Mouse (Mus musculus) CH12.LX (cell line): ENCODE results near the gene Flad1. TPM values are rescaled to one million over a fixed set of nuclear protein-coding genes. Genes with fewer than 3 reads are reported as not detected.
A peak's percentile ranks its signal among the peaks of the same experiment; 100 is the strongest.

ENCODE experiments used
- DNase-seq: peaks from one replicate; pipeline ENCODE4 v3.0.0-alpha.2; 2013; ENCODE audit errors: extremely low read depth
- H3K27ac ChIP-seq: 2 replicates; pipeline ENCODE4 v1.5.1; 2012; ENCODE audit warnings: low read depth, mild to moderate bottlenecking, control low read depth, moderate library complexity; ENCODE audit not compliant: insufficient read depth
- H3K27me3 ChIP-seq: replicated peaks from 2 replicates; pipeline ENCODE3; 2012; ENCODE audit warnings: inconsistent platforms
- H3K36me3 ChIP-seq, 2 experiments: replicated peaks in 1 of 2; 2 replicates each; pipeline versions ENCODE3 to v1.6.1; 2012; ENCODE audit warnings: inconsistent platforms in 1 of 2, low read length in 1 of 2, mild to moderate bottlenecking in 1 of 2, mixed read lengths in 1 of 2, moderate library complexity in 1 of 2; ENCODE audit not compliant: control insufficient read depth in 1 of 2, insufficient read depth in 1 of 2
- H3K4me1 ChIP-seq, 2 experiments: 2 replicates each; pipeline ENCODE4 v1.6.1; 2012; ENCODE audit warnings: inconsistent platforms in 1 of 2, moderate library complexity in 1 of 2; ENCODE audit not compliant: insufficient read depth in 2 of 2, control insufficient read depth in 1 of 2
- H3K4me2 ChIP-seq: 2 replicates; pipeline ENCODE4 v1.6.1; 2012; ENCODE audit warnings: low read depth, mild to moderate bottlenecking, control low read depth; ENCODE audit not compliant: poor library complexity, insufficient read depth, severe bottlenecking
- H3K4me3 ChIP-seq, 3 experiments: fragments of 150-350 bp in 1 of 3; sonication (generic) in 1 of 3; replicated peaks in 1 of 3; 2 replicates each; pipeline versions ENCODE3 to v1.5.1; 2011 to 2012; ENCODE audit warnings: low read depth in 2 of 3, low read length in 2 of 3, mild to moderate bottlenecking in 2 of 3, moderate library complexity in 2 of 3, control low read depth in 1 of 3, improper control_type of control experiment in 1 of 3, inconsistent platforms in 1 of 3, mixed read lengths in 1 of 3; ENCODE audit not compliant: poor library complexity in 1 of 3
- H3K79me2 ChIP-seq: replicated peaks from 2 replicates; pipeline ENCODE4 v1.6.1; 2012; ENCODE audit warnings: mild to moderate bottlenecking, moderate library complexity; ENCODE audit not compliant: control insufficient read depth, poor library complexity, insufficient read depth, severe bottlenecking; ENCODE audit errors: extremely low read depth
- H3K9ac ChIP-seq: 2 replicates; pipeline ENCODE4 v1.6.1; 2012; ENCODE audit warnings: low read depth, mild to moderate bottlenecking, control low read depth, moderate library complexity; ENCODE audit not compliant: insufficient read depth
- H3K9me3 ChIP-seq: replicated peaks from 2 replicates; pipeline ENCODE3; 2012; ENCODE audit warnings: low read length, inconsistent platforms, mixed read lengths
- BHLHE40 ChIP-seq: IDR thresholded peaks from 2 replicates; pipeline ENCODE4 v1.6.1; 2011; ENCODE audit warnings: mild to moderate bottlenecking, low read depth, low read length, improper control_type of control experiment
- EP300 ChIP-seq: IDR thresholded peaks from 2 replicates; pipeline ENCODE4 v1.6.1; 2011; ENCODE audit warnings: low read length, improper control_type of control experiment
- GABPA ChIP-seq: IDR thresholded peaks from 2 replicates; pipeline ENCODE4 v1.6.1; 2012; ENCODE audit warnings: low read depth, low read length, improper control_type of control experiment, inconsistent platforms; ENCODE audit not compliant: insufficient replicate concordance
- HCFC1 ChIP-seq: IDR thresholded peaks from 2 replicates; pipeline ENCODE4 v1.6.1; 2012; ENCODE audit warnings: low read depth, mild to moderate bottlenecking, inconsistent platforms, low read length, improper control_type of control experiment
- JUN ChIP-seq: IDR thresholded peaks from 2 replicates; pipeline ENCODE4 v1.6.1; 2011; ENCODE audit warnings: low read depth, mild to moderate bottlenecking, low read length, improper control_type of control experiment, moderate library complexity; ENCODE audit not compliant: insufficient read depth
- KAT2A ChIP-seq: IDR thresholded peaks from 2 replicates; pipeline ENCODE4 v1.6.1; 2012; ENCODE audit warnings: low read length, improper control_type of control experiment, inconsistent platforms; ENCODE audit not compliant: insufficient replicate concordance
- MAZ ChIP-seq: IDR thresholded peaks from 2 replicates; pipeline ENCODE4 v1.6.1; 2012; ENCODE audit warnings: low read depth, mild to moderate bottlenecking, inconsistent platforms, low read length, improper control_type of control experiment, moderate library complexity
- MXI1 ChIP-seq: IDR thresholded peaks from 2 replicates; pipeline ENCODE4 v1.6.1; 2011; ENCODE audit warnings: mild to moderate bottlenecking, low read depth, low read length, improper control_type of control experiment
- NRF1 ChIP-seq: IDR thresholded peaks from 2 replicates; pipeline ENCODE4 v1.6.1; 2014; ENCODE audit warnings: low read depth, mild to moderate bottlenecking, inconsistent platforms, low read length, improper control_type of control experiment, moderate library complexity
- POLR2A ChIP-seq: IDR thresholded peaks from 2 replicates; pipeline ENCODE4 v1.6.1; 2011; ENCODE audit warnings: low read depth, mild to moderate bottlenecking, improper control_type of control experiment, low read length
- RAD21 ChIP-seq: IDR thresholded peaks from 2 replicates; pipeline ENCODE4 v1.6.1; 2011; ENCODE audit warnings: low read depth, mild to moderate bottlenecking, low read length, improper control_type of control experiment, moderate library complexity
- SMC3 ChIP-seq: IDR thresholded peaks from 2 replicates; pipeline ENCODE4 v1.6.1; 2011; ENCODE audit warnings: low read depth, low read length, improper control_type of control experiment
- TBP ChIP-seq: conservative IDR thresholded peaks from 2 replicates; pipeline ENCODE4 v1.6.1; 2011; ENCODE audit warnings: low read depth, low read length, improper control_type of control experiment
- TCF12 ChIP-seq: IDR thresholded peaks from 2 replicates; pipeline ENCODE4 v1.6.1; 2014; ENCODE audit warnings: low read depth, mild to moderate bottlenecking, inconsistent platforms, low read length, improper control_type of control experiment
- UBTF ChIP-seq: IDR thresholded peaks from 2 replicates; pipeline ENCODE4 v1.6.1; 2012; ENCODE audit warnings: low read depth, mild to moderate bottlenecking, inconsistent platforms, low read length, improper control_type of control experiment, moderate library complexity
- dilution Hi-C: fragments of 300-500 bp; cut with MboI; formaldehyde crosslinking; loops from 2 replicates; pipeline ENCODE4 v1.14.3; 2020; ENCODE audit warnings: low sequenced_read_pairs; ENCODE audit not compliant: extremely low pct_unique_long_range_greater_than_20kb, extremely low pct_ligation_motif_present
- in situ Hi-C: fragments of 300-500 bp; cut with MboI; formaldehyde crosslinking; loops from 3 replicates; pipeline ENCODE4 v1.14.3; 2019; ENCODE audit warnings: low sequenced_read_pairs, low pct_ligation_motif_present, low pct_unique_long_range_greater_than_20kb, mixed read lengths
- polyA plus RNA-seq: library from polyadenylated mRNA; unstranded; fragments of >175 nt; gene quantifications from 2 replicates; pipeline ENCODE4 v1.2.1, GENCODE M21; 2012; ENCODE audit warnings: low read depth; ENCODE audit not compliant: insufficient read length
- total RNA-seq, 2 experiments: library from RNA; depleted of rRNA; stranded (reverse); fragments of 300-350 nt in 1 of 2; fragments of >200 nt in 1 of 2; gene quantifications; 2 replicates each; pipeline ENCODE4 v1.2.3; 2012 to 2014

The Flad1 gene
- total and polyA plus RNA-seq, 3 experiments = 26.0 to 31.1 (median 26.9) TPM

DNA sequence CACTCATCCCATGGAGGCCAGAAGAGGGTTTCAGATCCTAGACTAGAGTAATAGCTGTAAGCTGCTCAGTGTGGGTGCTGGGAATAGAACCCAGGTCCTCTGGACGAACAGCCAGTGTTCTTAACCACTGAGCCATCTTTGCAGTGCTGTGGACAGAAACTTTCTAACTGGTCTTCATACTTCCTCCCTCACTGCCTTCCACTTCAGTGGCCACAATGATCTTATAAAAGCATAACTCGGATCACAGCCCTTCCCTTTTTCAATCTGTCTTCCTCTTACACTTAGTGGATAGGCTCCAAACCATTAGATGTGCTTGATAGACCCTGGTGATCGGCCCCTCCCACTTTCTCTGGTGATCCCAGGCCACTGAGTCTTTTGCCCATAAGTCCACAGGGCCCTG, 51.4 kb downstream of the Flad1 start:
- peaks cover 23% of the 10 kb centered on the region for H3K27me3 ChIP-seq
- no peaks in the 10 kb centered on the region for H3K79me2 ChIP-seq
- H3K36me3 ChIP-seq = no peaks in the 10 kb centered on the region
- in situ Hi-C loops = no loop called here
- H3K4me1 ChIP-seq = peaks cover 8 to 11% of the 10 kb centered on the region in 2 experiments
- no peak for TF ChIP-seq SMC3
- TF ChIP-seq GABPA = no peak
- no peak for TF ChIP-seq KAT2A
- TF ChIP-seq RAD21 = no peak
- TF ChIP-seq TBP = no peak
- no peak for TF ChIP-seq TCF12
- H3K4me3 ChIP-seq = no peak overlapping the region
- no peak overlapping the region for H3K27ac ChIP-seq
- DNase-seq = no peak
- no peak overlapping the region for H3K4me2 ChIP-seq
- no peaks in the 10 kb centered on the region for H3K9me3 ChIP-seq
- no peak overlapping the region for H3K9ac ChIP-seq
- dilution Hi-C loops = no loop called here

DNA sequence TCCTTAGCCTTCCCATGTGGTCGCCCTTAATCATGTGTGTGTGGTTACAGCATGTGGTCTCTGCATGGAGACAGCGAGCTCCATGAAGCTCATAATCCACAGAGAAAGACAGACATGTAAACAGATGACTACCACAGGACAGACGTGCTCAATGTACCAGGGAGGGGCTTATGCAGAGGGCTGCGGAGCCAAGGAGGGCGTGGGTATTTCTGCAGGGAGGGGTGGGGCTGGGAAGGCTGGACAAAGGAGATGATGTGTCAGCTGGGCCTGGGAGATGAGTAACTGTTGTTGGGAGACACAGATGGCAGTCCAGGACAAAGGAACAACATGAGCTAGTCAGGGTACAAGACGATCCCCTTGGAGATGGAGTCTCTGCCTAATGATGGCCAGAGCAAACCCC, 52.0 kb downstream of the Flad1 start:
- Histone ChIP-seq H3K4me3 (no peak overlapping the region), H3K9me3 (no peaks in the 10 kb centered on the region), H3K4me2 (no peak overlapping the region), H3K27ac (no peak overlapping the region), H3K79me2 (no peaks in the 10 kb centered on the region), H3K9ac (no peak overlapping the region), H3K4me1 (peaks cover 9 to 16% of the 10 kb centered on the region in 2 experiments), H3K27me3 (peaks cover 21% of the 10 kb centered on the region), H3K36me3 (no peaks in the 10 kb centered on the region)
- DNase-seq = no peak
- in situ Hi-C loops (no loop called here), dilution Hi-C loops (no loop called here)
- TF ChIP-seq HCFC1 (no peak), UBTF (no peak), GABPA (no peak), JUN (no peak), MXI1 (no peak)

- no peaks in the 10 kb centered on the region for H3K79me2 ChIP-seq
- peaks cover 18% of the 10 kb centered on the region for H3K27me3 ChIP-seq
- H3K36me3 ChIP-seq = peaks cover 0 to 4% of the 10 kb centered on the region in 2 experiments
- peaks cover 9 to 22% of the 10 kb centered on the region in 2 experiments for H3K4me1 ChIP-seq
- no peak for DNase-seq
- TF ChIP-seq NRF1 = no peak
- TF ChIP-seq KAT2A = no peak
- no peak for TF ChIP-seq HCFC1
- no peak for TF ChIP-seq POLR2A
- no peak for TF ChIP-seq MAZ
- peak; percentile 81 for TF ChIP-seq BHLHE40
- TF ChIP-seq EP300 = no peak
- no peaks in the 10 kb centered on the region for H3K9me3 ChIP-seq
- no peak overlapping the region for H3K27ac ChIP-seq
- no peak overlapping the region for H3K4me3 ChIP-seq
- in situ Hi-C loops (no loop called here), dilution Hi-C loops (no loop called here)
- peak overlapping the region; percentile 31 for H3K4me2 ChIP-seq
- H3K9ac ChIP-seq = 0 out of 2 replicates have a peak overlapping the region, but pooled peaks have one; percentile 13
Measured at GRCm38 (mm10) chr3:89356029-89356428, 55.6 kb downstream of the Flad1 start.
